Mouse (Mus musculus): ENCODE results near the gene Gm572. TPM values are rescaled to one million over a fixed set of nuclear protein-coding genes. Genes with fewer than 3 reads are reported as not detected.

The Gm572 gene
- polyA plus RNA-seq, 1 experiment from 2014 or later = not detected

- Histone ChIP-seq H3K27ac (replicated peaks) (peak overlapping the region; percentile 95), H3K9ac (peak overlapping the region; percentile 97), H3K4me3 (replicated peaks) (peak overlapping the region; percentile 88), H3K27me3 (no peaks in the 10 kb centered on the region), H3K9me3 (replicated peaks) (no peaks in the 10 kb centered on the region), H3K36me3 (peaks cover 39% of the 10 kb centered on the region), H3K4me1 (peaks cover 22% of the 10 kb centered on the region), H3K4me2 (replicated peaks) (peak overlapping the region; percentile 75)
- peak; percentile 70 for ATAC-seq (ENCODE audit: insufficient number of reproducible peaks, low FRiP score, low TSS enrichment, low read depth)
- under 1% methylated on average over 57 of the region's 57 CpGs for WGBS
Observed at GRCm38 (mm10) chr4:148625756-148626622, 17.1 kb upstream of the Gm572 start.

DNA sequence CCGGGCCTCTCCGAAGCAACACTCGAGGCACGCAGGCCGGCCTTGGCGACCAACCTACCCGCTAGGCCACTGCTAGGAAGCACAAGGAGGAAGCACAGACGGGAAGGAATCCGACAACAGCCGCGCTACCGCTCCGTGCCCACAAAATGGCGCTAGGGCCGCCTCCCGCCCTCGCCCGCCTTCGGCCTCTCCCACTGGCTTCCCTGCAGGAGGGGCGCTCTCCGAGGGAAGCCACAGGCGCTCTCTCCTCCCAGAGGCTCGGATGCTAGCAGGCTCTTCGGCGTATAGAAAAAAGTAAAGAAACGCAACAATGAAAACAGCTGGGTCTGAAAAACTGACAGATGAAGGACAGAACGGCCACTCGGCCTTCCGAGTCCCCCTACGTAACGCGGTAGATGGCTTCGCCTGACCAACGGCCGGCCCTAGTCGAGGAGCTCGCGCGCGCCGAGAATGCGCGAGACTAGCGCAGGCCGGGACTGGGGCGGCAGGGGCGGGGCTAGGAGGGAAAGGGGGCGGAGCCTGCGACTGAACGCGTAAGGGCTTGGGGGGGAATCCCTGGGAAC is 16.4 kb upstream of the Gm572 start, which contains the start of gene Tardbp:
TSS of gene Tardbp (minus strand) at position 397 of the 563 bp plus-strand sequence.
- H3K4me3 ChIP-seq (replicated peaks) = peak within 1 kb of the TSS; percentile 88
- peaks cover 22% of the 10 kb centered on the region for H3K4me1 ChIP-seq
- peak within 1 kb of the TSS; percentile 97 for H3K9ac ChIP-seq
- H3K4me2 ChIP-seq (replicated peaks) = peak within 1 kb of the TSS; percentile 75
- peak; percentile 96 for ATAC-seq (ENCODE audit: insufficient number of reproducible peaks, low FRiP score, low TSS enrichment, low read depth)
- H3K36me3 ChIP-seq = peaks cover 32% of the 10 kb centered on the region
- no peaks in the 10 kb centered on the region for H3K9me3 ChIP-seq (replicated peaks)
- peak within 1 kb of the TSS; percentile 95 for H3K27ac ChIP-seq (replicated peaks)
- H3K27me3 ChIP-seq = no peaks in the 10 kb centered on the region
- WGBS = under 1% methylated on average over 51 of the region's 51 CpGs

- H3K9ac ChIP-seq = no peak overlapping the region
- peak overlapping the region; percentile 75 for H3K4me2 ChIP-seq (replicated peaks)
- peaks cover 27% of the 10 kb centered on the region for H3K36me3 ChIP-seq
- peaks cover 22% of the 10 kb centered on the region for H3K4me1 ChIP-seq
- WGBS = 61% methylated on average over 3 of the region's 3 CpGs
- no peaks in the 10 kb centered on the region for H3K9me3 ChIP-seq (replicated peaks)
- H3K4me3 ChIP-seq (replicated peaks) = peak overlapping the region; percentile 88
- no peaks in the 10 kb centered on the region for H3K27me3 ChIP-seq
- H3K27ac ChIP-seq (replicated peaks) = peak overlapping the region; percentile 95; the same call in 1 of the 2 replicates
- ATAC-seq (ENCODE audit: insufficient number of reproducible peaks, low FRiP score, low TSS enrichment, low read depth) = no peak
Observed at GRCm38 (mm10) chr4:148627246-148627645, 15.9 kb upstream of the Gm572 start.

DNA sequence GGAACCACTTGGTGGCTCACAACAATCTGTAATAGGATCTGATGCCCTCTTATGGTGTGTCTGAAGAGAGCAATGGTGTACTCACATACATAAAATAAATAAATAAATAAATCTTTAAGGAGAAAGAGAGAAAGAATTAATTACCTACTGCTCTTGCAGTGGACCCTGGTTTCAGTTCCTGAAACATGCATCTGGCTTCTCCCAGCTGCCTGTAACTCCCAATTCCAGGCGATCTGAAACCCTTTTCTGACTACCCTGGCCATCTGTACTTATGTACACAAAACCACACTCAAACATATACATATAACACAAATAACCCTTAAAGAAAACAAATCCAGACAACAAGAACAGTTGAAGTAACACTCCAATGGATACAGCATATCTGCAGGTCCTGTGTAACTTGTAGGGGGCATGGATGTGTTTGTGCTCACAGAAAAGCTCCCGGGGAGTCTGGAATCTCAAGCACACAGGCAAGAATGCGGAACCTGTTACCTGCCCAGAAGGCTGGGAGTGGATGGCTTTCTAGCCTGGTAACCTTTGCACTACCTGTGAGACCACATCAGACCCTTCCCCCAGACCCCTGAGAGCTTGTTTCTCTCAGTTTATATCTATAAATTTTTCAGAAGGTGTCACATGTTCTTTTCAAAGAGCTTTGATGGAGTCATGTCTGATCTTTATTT is 11.0 kb upstream of the Gm572 start:
- Histone ChIP-seq H3K4me1 (0 out of 2 replicates have a peak, but pooled peaks cover 3% of the 10 kb centered on the region), H3K9ac (no peak overlapping the region), H3K9me3 (replicated peaks) (no peaks in the 10 kb centered on the region), H3K4me3 (replicated peaks) (no peak overlapping the region), H3K36me3 (no peaks in the 10 kb centered on the region), H3K27me3 (no peaks in the 10 kb centered on the region), H3K27ac (replicated peaks) (no peak overlapping the region), H3K4me2 (replicated peaks) (no peak overlapping the region)
- 61% methylated on average over 3 of the region's 3 CpGs for WGBS
- no peak for ATAC-seq (ENCODE audit: insufficient number of reproducible peaks, low FRiP score, low TSS enrichment, low read depth)

DNA sequence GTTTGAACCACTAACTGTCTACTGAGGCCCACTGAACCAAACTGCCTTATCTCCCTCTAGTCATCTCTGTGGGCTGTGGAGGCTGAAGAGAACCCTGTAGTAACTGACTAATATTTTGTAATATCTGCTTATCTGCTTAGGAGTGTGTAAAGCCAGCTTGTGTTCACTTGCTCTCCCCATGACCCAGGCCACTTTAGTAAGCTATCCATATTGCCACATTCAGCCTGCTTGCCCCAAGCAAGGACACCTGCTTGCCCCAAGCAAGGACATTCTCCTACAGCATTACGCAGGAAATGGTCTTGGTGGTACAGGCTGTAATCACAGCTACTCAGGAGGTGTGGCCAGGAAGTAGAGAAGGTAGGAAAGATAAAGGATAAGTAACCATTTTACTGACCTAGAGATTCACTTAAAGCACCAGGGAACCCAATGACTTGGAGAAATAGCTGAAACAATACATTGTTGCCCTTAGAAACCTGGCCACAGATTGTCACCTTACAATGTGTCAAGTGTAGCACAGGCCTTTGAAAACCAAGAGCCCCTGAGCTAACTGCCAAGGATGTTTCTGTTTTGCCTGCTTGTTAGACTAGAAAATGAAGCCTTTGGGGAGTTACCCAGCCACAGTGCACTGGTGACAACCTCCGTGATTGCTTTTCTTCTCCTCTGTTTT is 9.6 kb upstream of the Gm572 start:
- H3K9ac ChIP-seq = no peak overlapping the region
- H3K4me3 ChIP-seq (replicated peaks) = no peak overlapping the region
- no peaks in the 10 kb centered on the region for H3K36me3 ChIP-seq
- no peaks in the 10 kb centered on the region for H3K9me3 ChIP-seq (replicated peaks)
- H3K27me3 ChIP-seq = no peaks in the 10 kb centered on the region
- no peaks in the 10 kb centered on the region for H3K4me1 ChIP-seq
- ATAC-seq (ENCODE audit: insufficient number of reproducible peaks, low FRiP score, low TSS enrichment, low read depth) = no peak
- 68% methylated on average over 2 of the region's 2 CpGs for WGBS
- no peak overlapping the region for H3K27ac ChIP-seq (replicated peaks)
- no peak overlapping the region for H3K4me2 ChIP-seq (replicated peaks)

DNA sequence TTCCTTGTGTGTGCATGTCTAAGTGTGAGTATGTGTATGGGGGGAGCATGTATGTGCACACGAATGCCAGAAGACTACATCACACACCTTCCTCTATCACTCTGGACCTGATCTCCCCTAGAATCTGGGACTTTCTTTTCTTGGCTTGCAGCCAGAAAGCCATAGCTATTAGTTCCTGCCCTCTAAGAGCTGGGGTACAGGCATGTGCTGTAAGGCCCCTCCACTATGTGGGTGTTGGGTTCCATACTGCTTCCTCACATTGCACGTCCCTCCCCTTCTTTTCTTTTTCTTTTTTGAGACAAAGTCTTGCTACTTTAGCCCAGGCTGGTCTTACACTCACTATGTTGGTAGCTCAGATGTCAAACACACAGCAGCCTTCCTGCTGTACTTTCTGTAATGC is 7.8 kb upstream of the Gm572 start:
- Histone ChIP-seq H3K27me3 (no peaks in the 10 kb centered on the region), H3K9me3 (replicated peaks) (no peaks in the 10 kb centered on the region), H3K9ac (no peak overlapping the region), H3K4me1 (no peaks in the 10 kb centered on the region), H3K36me3 (no peaks in the 10 kb centered on the region), H3K4me2 (replicated peaks) (no peak overlapping the region), H3K4me3 (replicated peaks) (no peak overlapping the region), H3K27ac (replicated peaks) (no peak overlapping the region)
- no peak for ATAC-seq (ENCODE audit: insufficient number of reproducible peaks, low FRiP score, low TSS enrichment, low read depth)
- 61% methylated on average over 2 of the region's 2 CpGs for whole genome bisulfite sequencing

GRCm38 (mm10) chr4:148638302-148638701 is 4.8 kb upstream of the Gm572 start:
- Histone ChIP-seq H3K4me2 (replicated peaks) (no peak overlapping the region), H3K27me3 (no peaks in the 10 kb centered on the region), H3K4me1 (no peaks in the 10 kb centered on the region), H3K36me3 (no peaks in the 10 kb centered on the region), H3K27ac (replicated peaks) (no peak overlapping the region), H3K4me3 (replicated peaks) (no peak overlapping the region), H3K9ac (no peak overlapping the region), H3K9me3 (replicated peaks) (no peaks in the 10 kb centered on the region)
- WGBS = 39% methylated on average over 9 of the region's 9 CpGs
- no peak for ATAC-seq (ENCODE audit: insufficient number of reproducible peaks, low FRiP score, low TSS enrichment, low read depth)

DNA sequence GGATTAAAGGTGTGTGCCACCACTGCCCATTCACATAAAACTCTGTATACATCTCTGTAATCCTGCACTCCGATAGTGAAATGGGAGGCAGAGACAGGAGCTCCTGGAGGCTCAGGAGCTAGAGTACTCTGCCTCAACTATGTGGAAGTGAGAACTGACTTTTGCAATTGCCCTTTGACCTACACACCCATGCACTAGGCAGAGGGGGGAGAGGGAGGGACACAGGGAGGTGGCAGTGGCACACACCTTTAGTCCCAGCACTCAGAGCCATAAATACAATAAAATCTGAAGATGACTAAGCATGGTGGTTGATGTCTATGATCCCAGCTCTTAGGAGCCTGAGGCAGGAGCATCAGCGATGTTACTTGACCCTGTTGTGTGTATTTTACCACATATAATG is 3.7 kb upstream of the Gm572 start:
- Histone ChIP-seq H3K4me2 (replicated peaks) (no peak overlapping the region), H3K27ac (replicated peaks) (no peak overlapping the region), H3K9me3 (replicated peaks) (no peaks in the 10 kb centered on the region), H3K4me1 (peaks cover 4% of the 10 kb centered on the region), H3K4me3 (replicated peaks) (no peak overlapping the region), H3K9ac (no peak overlapping the region), H3K27me3 (no peaks in the 10 kb centered on the region), H3K36me3 (no peaks in the 10 kb centered on the region)
- ATAC-seq (ENCODE audit: insufficient number of reproducible peaks, low FRiP score, low TSS enrichment, low read depth) = no peak
- 81% methylated on average over 2 of the region's 2 CpGs for WGBS

- no peak overlapping the region for H3K4me2 ChIP-seq (replicated peaks)
- H3K27me3 ChIP-seq = no peaks in the 10 kb centered on the region
- no peak overlapping the region for H3K4me3 ChIP-seq (replicated peaks)
- H3K36me3 ChIP-seq = no peaks in the 10 kb centered on the region
- no peak for ATAC-seq (ENCODE audit: insufficient number of reproducible peaks, low FRiP score, low TSS enrichment, low read depth)
- H3K4me1 ChIP-seq = peaks cover 4% of the 10 kb centered on the region
- H3K9me3 ChIP-seq (replicated peaks) = no peaks in the 10 kb centered on the region
- no peak overlapping the region for H3K9ac ChIP-seq
- 85% methylated on average over 5 of the region's 5 CpGs for WGBS
- no peak overlapping the region for H3K27ac ChIP-seq (replicated peaks)
Observed at GRCm38 (mm10) chr4:148641121-148641520, 2.0 kb upstream of the Gm572 start.

- H3K9me3 ChIP-seq (replicated peaks) = no peaks in the 10 kb centered on the region
- WGBS = 7% methylated on average over 9 of the region's 9 CpGs
- peak overlapping the region; percentile 15; the same call in 1 of the 2 replicates for H3K4me3 ChIP-seq (replicated peaks)
- no peaks in the 10 kb centered on the region for H3K36me3 ChIP-seq
- peak overlapping the region; percentile 42 for H3K4me2 ChIP-seq (replicated peaks)
- H3K27ac ChIP-seq (replicated peaks) = no peak overlapping the region
- ATAC-seq (ENCODE audit: insufficient number of reproducible peaks, low FRiP score, low TSS enrichment, low read depth) = no peak
- no peaks in the 10 kb centered on the region for H3K27me3 ChIP-seq
- no peak overlapping the region for H3K9ac ChIP-seq
- H3K4me1 ChIP-seq = peaks cover 4% of the 10 kb centered on the region
Observed at GRCm38 (mm10) chr4:148644157-148644511, 1.0 kb downstream of the Gm572 start.

GRCm38 (mm10) chr4:148644926-148645325 is 1.8 kb downstream of the Gm572 start:
- H3K4me2 ChIP-seq (replicated peaks) = no peak overlapping the region
- no peak overlapping the region for H3K4me3 ChIP-seq (replicated peaks)
- no peak overlapping the region for H3K27ac ChIP-seq (replicated peaks)
- WGBS = 84% methylated on average over 6 of the region's 6 CpGs
- H3K9ac ChIP-seq = no peak overlapping the region
- ATAC-seq (ENCODE audit: insufficient number of reproducible peaks, low FRiP score, low TSS enrichment, low read depth) = no peak
- H3K4me1 ChIP-seq = peaks cover 4% of the 10 kb centered on the region
- H3K27me3 ChIP-seq = no peaks in the 10 kb centered on the region
- no peaks in the 10 kb centered on the region for H3K36me3 ChIP-seq
- no peaks in the 10 kb centered on the region for H3K9me3 ChIP-seq (replicated peaks)
